Comparison of ENCODE assay signal across 8 mouse cellular contexts in the genomic region with DNA sequence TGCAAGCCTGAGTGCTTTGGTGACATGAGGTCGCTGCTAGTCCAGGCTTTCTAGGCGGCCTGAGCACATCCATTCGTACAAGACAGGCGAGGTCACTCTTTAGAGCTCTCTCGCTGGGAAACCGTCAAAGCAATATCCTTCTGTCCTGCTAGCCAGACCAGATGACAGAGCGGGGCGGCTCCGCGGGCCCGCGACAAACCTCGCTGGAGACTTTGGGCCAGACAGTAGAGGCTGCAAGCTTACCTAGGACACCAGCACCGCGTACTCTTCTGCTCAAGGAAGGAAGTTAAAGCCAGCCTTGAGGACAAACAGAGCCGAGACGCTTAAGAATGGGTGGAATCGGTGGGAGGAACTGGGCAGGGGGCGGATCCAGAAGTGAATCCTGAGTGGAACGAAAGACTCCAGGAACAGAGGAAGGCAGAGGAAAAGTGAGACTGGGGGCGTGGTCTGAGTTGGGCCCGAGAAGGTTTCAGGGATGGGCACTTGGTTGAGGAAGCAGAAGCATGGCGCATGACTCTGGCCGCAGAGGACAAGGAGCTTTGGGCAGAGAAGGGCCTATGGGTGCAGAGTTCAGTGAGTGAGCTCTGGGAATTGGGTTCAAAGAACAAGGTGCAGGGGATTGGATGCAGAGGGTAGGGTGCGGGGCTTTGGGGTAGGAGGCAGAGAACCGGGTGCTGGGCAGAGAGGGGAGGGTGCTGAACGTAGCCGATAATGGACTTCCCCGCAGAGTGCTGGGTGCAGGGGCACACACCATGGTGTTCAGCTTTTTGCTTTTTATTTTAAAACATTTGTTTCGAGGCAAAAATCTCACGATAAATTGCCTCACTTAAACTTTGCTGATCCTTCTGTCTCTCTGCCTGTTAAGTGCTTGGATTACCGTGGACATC. TPM values are rescaled to one million over a fixed set of nuclear protein-coding genes. Genes with fewer than 3 reads are reported as not detected.
A peak's percentile ranks its signal among the peaks of the same experiment; 100 is the strongest.
DNase-seq lines count a peak whose midpoint lies in the region; ATAC-seq and TF ChIP-seq lines count a peak whose summit lies in the region.

A gene (minus strand): TSS at position 300 of the 887 bp plus-strand sequence.

- H3K36me3 ChIP-seq in thymus, adult 2 months (ENCODE audit: control insufficient read depth, insufficient read depth, low read length) = no peaks in the 10 kb centered on the region
- no peaks in the 10 kb centered on the region for H3K36me3 ChIP-seq in embryonic facial prominence, embryonic 15.5 days
- H3K36me3 ChIP-seq in heart, embryonic 15.5 days = no peaks in the 10 kb centered on the region
- no peaks in the 10 kb centered on the region for H3K36me3 ChIP-seq in kidney, postnatal 0 days (ENCODE audit: insufficient read depth, low read length)

- no peak within 1 kb of the TSS for H3K27ac ChIP-seq in thymus, adult 2 months (ENCODE audit: control insufficient read depth, insufficient read depth, low read length)
- H3K27ac ChIP-seq in embryonic facial prominence, embryonic 15.5 days (replicated peaks) = no peak within 1 kb of the TSS
- no peak within 1 kb of the TSS for H3K27ac ChIP-seq in heart, embryonic 15.5 days
- no peak within 1 kb of the TSS for H3K27ac ChIP-seq in kidney, postnatal 0 days

- peak within 1 kb of the TSS; percentile 18; the same call in 1 of the 2 replicates for H3K9ac ChIP-seq in embryonic facial prominence, embryonic 15.5 days
- peak within 1 kb of the TSS; percentile 56 for H3K9ac ChIP-seq in heart, embryonic 15.5 days
- H3K9ac ChIP-seq in kidney, postnatal 0 days (ENCODE audit: low read depth, low read length) = 0 out of 2 replicates have a peak within 1 kb of the TSS, but pooled peaks have one; percentile 13

- H3K27me3 ChIP-seq in thymus, adult 2 months (ENCODE audit: control insufficient read depth, insufficient read depth, low read length) = peaks cover 15% of the 10 kb centered on the region
- H3K27me3 ChIP-seq in embryonic facial prominence, embryonic 15.5 days = peaks cover 10% of the 10 kb centered on the region
- H3K27me3 ChIP-seq in heart, embryonic 15.5 days = peaks cover 13% of the 10 kb centered on the region
- no peaks in the 10 kb centered on the region for H3K27me3 ChIP-seq in kidney, postnatal 0 days (ENCODE audit: insufficient read depth, low read length)

- WGBS in thymus, adult 2 months = 16% methylated on average over 32 of the region's 32 CpGs
- 2% methylated on average over 32 of the region's 32 CpGs for WGBS in embryonic facial prominence, embryonic 15.5 days
- WGBS in heart, embryonic 15.5 days = 4% methylated on average over 32 of the region's 32 CpGs
- WGBS in kidney, postnatal 0 days = 2% methylated on average over 32 of the region's 32 CpGs

- H3K4me3 ChIP-seq in thymus, adult 2 months (ENCODE audit: control insufficient read depth, insufficient read depth, low read length) = 0 out of 2 replicates have a peak within 1 kb of the TSS, but pooled peaks have one; percentile 4
- H3K4me3 ChIP-seq in embryonic facial prominence, embryonic 15.5 days (replicated peaks) = peak within 1 kb of the TSS; percentile 46
- peak within 1 kb of the TSS; percentile 55 for H3K4me3 ChIP-seq in heart, embryonic 15.5 days
- H3K4me3 ChIP-seq in kidney, postnatal 0 days (replicated peaks; ENCODE audit: low read depth, low read length) = peak within 1 kb of the TSS; percentile 36

- no peak for DNase-seq in thymus, adult 2 months
- no peak for DNase-seq in thymus, postnatal 0 days (ENCODE audit: low spot score)
- DNase-seq in kidney, postnatal 0 days (ENCODE audit: low spot score) = peak; percentile 63
- peak; percentile 44 for DNase-seq in lung, postnatal 25 days (ENCODE audit: low spot score)
- peak; percentile 59 for DNase-seq in retina, embryonic 14.5 days (ENCODE audit: low spot score)

- no peak for TF ChIP-seq CTCF in thymus, adult 2 months (IDR thresholded peaks at IDR 0.05; ENCODE audit: borderline replicate concordance, control insufficient read depth, extremely low read depth, insufficient read depth, low read length, poor library complexity)
- no peak for TF ChIP-seq CTCF in kidney, postnatal 0 days (IDR thresholded peaks at IDR 0.05; ENCODE audit: low read depth)

- peak; percentile 70 for ATAC-seq in embryonic facial prominence, embryonic 15.5 days (ENCODE audit: insufficient number of reproducible peaks, low FRiP score, low TSS enrichment, low read depth)
- ATAC-seq in heart, embryonic 15.5 days (replicated peaks; ENCODE audit: insufficient number of reproducible peaks, insufficient read depth, low FRiP score, low read depth) = no peak
- ATAC-seq in kidney, postnatal 0 days (replicated peaks; ENCODE audit: low FRiP score, low read depth) = peak; percentile 86
- no peak for ATAC-seq in activated CD4-positive, CD25-positive, alpha-beta regulatory T cell, adult 4 months

- peak within 1 kb of the TSS; percentile 69 for H3K4me2 ChIP-seq in embryonic facial prominence, embryonic 15.5 days (replicated peaks)
- H3K4me2 ChIP-seq in heart, embryonic 15.5 days = peak within 1 kb of the TSS; percentile 92
- peak within 1 kb of the TSS; percentile 68 for H3K4me2 ChIP-seq in kidney, postnatal 0 days (ENCODE audit: low read length)

- TF ChIP-seq POLR2A in thymus, adult 2 months (IDR thresholded peaks at IDR 0.05; ENCODE audit: control insufficient read depth, extremely low read depth, insufficient read depth, low read length, poor library complexity) = no peak

- no peaks in the 10 kb centered on the region for H3K9me3 ChIP-seq in embryonic facial prominence, embryonic 15.5 days (replicated peaks)
- no peaks in the 10 kb centered on the region for H3K9me3 ChIP-seq in heart, embryonic 15.5 days (replicated peaks)
- no peaks in the 10 kb centered on the region for H3K9me3 ChIP-seq in kidney, postnatal 0 days (replicated peaks; ENCODE audit: low read length)

- H3K4me1 ChIP-seq in thymus, adult 2 months (replicated peaks; ENCODE audit: control insufficient read depth, insufficient read depth, low read length) = peaks cover 11% of the 10 kb centered on the region
- 0 out of 2 replicates have a peak, but pooled peaks cover 4% of the 10 kb centered on the region for H3K4me1 ChIP-seq in embryonic facial prominence, embryonic 15.5 days
- peaks cover 12% of the 10 kb centered on the region for H3K4me1 ChIP-seq in heart, embryonic 15.5 days (replicated peaks)
- 0 out of 2 replicates have a peak, but pooled peaks cover 6% of the 10 kb centered on the region for H3K4me1 ChIP-seq in kidney, postnatal 0 days (replicated peaks; ENCODE audit: insufficient read depth, low read length)

RNA-seq across cellular contexts. Expression of the gene that starts here (rescaled TPM):
- 0.23 and 0.40 TPM in 2 replicates for polyA plus RNA-seq in thymus, adult 2 months (2012; rRNA removed)
- polyA plus RNA-seq in thymus, postnatal 0 days (2015; fragmentation: Nextera tagmentation; extraction: Ambion mirVana) = 0.24 and 0.53 TPM in 2 replicates
- polyA plus RNA-seq in embryonic facial prominence, embryonic 15.5 days (2015; fragmentation: Nextera tagmentation; extraction: Ambion mirVana) = 1.1 and 1.6 TPM in 2 replicates
- polyA plus RNA-seq in heart, embryonic 15.5 days (2015; fragmentation: Nextera tagmentation; extraction: Ambion mirVana) = 0.30 and 0.75 TPM in 2 replicates
- polyA plus RNA-seq in kidney, postnatal 0 days (2015; fragmentation: Nextera tagmentation; extraction: Ambion mirVana) = 12.9 and 13.0 TPM in 2 replicates
- polyA plus RNA-seq in activated CD4-positive, CD25-positive, alpha-beta regulatory T cell, adult 4 months (2017; shearing (Covaris generic)) = under 1 TPM in 1 of 2 experiments, not detected in 1; 0.62 TPM

Comparison
In these comparisons a context has a peak if more than half of its experiments do, and no peak if none do; other contexts are left out.
1. DNase-seq: peak in kidney, postnatal 0 days (single experiment), lung, postnatal 25 days (single experiment) and retina, embryonic 14.5 days (single experiment); none in thymus, adult 2 months (single experiment) and thymus, postnatal 0 days (single experiment).
2. H3K4me3 ChIP-seq: peak in every context shown above with its lines; median percentile 55 in heart, embryonic 15.5 days; 46 in embryonic facial prominence, embryonic 15.5 days; 36 in kidney, postnatal 0 days; 4 in thymus, adult 2 months.
3. ATAC-seq: peak in embryonic facial prominence, embryonic 15.5 days (single experiment) and kidney, postnatal 0 days (single experiment); none in heart, embryonic 15.5 days (single experiment) and activated CD4-positive, CD25-positive, alpha-beta regulatory T cell, adult 4 months (single experiment).
4. Peak in every context shown above with its lines, with median percentiles within 50 percentile points of each other: H3K4me2 ChIP-seq and H3K9ac ChIP-seq.